ENCODE assay signal across 12 mouse cellular contexts in the genomic region with DNA sequence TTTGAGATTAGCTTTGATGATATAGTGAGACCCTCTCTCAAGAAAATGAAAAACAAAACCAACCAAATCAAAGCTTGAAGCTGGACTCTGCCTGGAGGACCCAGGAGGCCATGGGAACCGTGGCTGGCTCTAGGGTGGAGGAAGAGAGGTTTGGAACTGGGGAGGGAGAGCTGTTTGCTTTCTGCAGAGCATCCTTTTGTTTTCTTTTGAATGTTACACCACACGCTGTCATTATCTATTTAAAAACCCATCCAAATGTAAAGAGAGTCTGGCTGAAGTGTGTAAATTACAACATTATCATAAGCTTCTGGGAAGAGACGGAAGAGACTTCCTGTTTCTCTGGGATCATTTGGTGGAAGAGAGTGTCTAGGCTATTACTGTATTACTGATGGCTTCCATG. TPM values are rescaled to one million over a fixed set of nuclear protein-coding genes. Genes with fewer than 3 reads are reported as not detected.
DNase-seq lines count a peak whose midpoint lies in the region; ATAC-seq and TF ChIP-seq lines count a peak whose summit lies in the region.
"Had no signal": no experiment of that assay in that cellular context is flagged by ENCODE, and none has a peak within 500 bp of the region (broad histone marks: within the 10 kb centered on the region; RNA-seq: fewer than 3 reads in every experiment).

No protein-coding gene starts in this region.

- TF ChIP-seq EP300 in liver, postnatal 0 days (IDR thresholded peaks at IDR 0.05; ENCODE audit: low read depth): no peak

- ATAC-seq in heart, embryonic 13.5 days (ENCODE audit: extremely low read depth, insufficient number of reproducible peaks, low FRiP score, low TSS enrichment): no peak
- no peak for ATAC-seq in embryonic facial prominence, embryonic 13.5 days (ENCODE audit: insufficient number of reproducible peaks, insufficient read depth, low FRiP score, low TSS enrichment, low read depth)
- ATAC-seq in liver, postnatal 0 days: no peak

- no peak overlapping the region for H3K4me2 ChIP-seq in heart, embryonic 13.5 days
- H3K4me2 ChIP-seq in embryonic facial prominence, embryonic 13.5 days: no peak overlapping the region
- no peak overlapping the region for H3K4me2 ChIP-seq in liver, postnatal 0 days (ENCODE audit: low read depth, low read length)
- H3K4me2 ChIP-seq: hindbrain, embryonic 14.5 days had no signal

- TF ChIP-seq POLR2A in liver, adult 2 months (IDR thresholded peaks at IDR 0.05; ENCODE audit: extremely low read depth, insufficient read depth, low read length): no peak

- no peak for TF ChIP-seq CTCF in liver, adult 2 months (IDR thresholded peaks at IDR 0.05; ENCODE audit: low read depth, low read length)
- TF ChIP-seq CTCF in liver, postnatal 0 days (IDR thresholded peaks at IDR 0.05; ENCODE audit: low read depth): no peak

- no peaks in the 10 kb centered on the region for H3K9me3 ChIP-seq in heart, embryonic 13.5 days
- H3K9me3 ChIP-seq in embryonic facial prominence, embryonic 13.5 days: no peaks in the 10 kb centered on the region
- H3K9me3 ChIP-seq in liver, postnatal 0 days (ENCODE audit: low read length): no peaks in the 10 kb centered on the region
- H3K9me3 ChIP-seq: megakaryocyte, embryonic 14.5 days had no signal

- intact Hi-C loops in heart, postnatal 14 days (cut with DNase I): loop anchor here (5.0 kb wide), 1 partner anchor 40 kb away; no protein-coding TSS in a partner anchor

- no peaks in the 10 kb centered on the region for H3K36me3 ChIP-seq in heart, embryonic 13.5 days
- no peaks in the 10 kb centered on the region for H3K36me3 ChIP-seq in liver, adult 2 months (ENCODE audit: control insufficient read depth, insufficient read depth, low read length)
- H3K36me3 ChIP-seq in embryonic facial prominence, embryonic 13.5 days: no peaks in the 10 kb centered on the region; the same call in 1 of the 2 replicates
- H3K36me3 ChIP-seq in liver, postnatal 0 days (replicated peaks; ENCODE audit: insufficient read depth, low read length): 0 out of 2 replicates have a peak, but pooled peaks cover 2% of the 10 kb centered on the region

- 57% methylated on average over 3 of the region's 3 CpGs for WGBS in heart, embryonic 13.5 days
- WGBS in liver, adult 2 months: 38% methylated on average over 3 of the region's 3 CpGs
- WGBS in embryonic facial prominence, embryonic 13.5 days: 65% methylated on average over 3 of the region's 3 CpGs
- 53% methylated on average over 3 of the region's 3 CpGs for WGBS in liver, postnatal 0 days (ENCODE audit: insufficient replicate concordance)

- H3K4me3 ChIP-seq in heart, embryonic 13.5 days: no peak overlapping the region
- H3K4me3 ChIP-seq in liver, adult 2 months (ENCODE audit: insufficient read depth, low read depth, low read length): no peak overlapping the region
- H3K4me3 ChIP-seq in embryonic facial prominence, embryonic 13.5 days: no peak overlapping the region
- no peak overlapping the region for H3K4me3 ChIP-seq in liver, postnatal 0 days (ENCODE audit: low read depth, low read length)

- no peak for DNase-seq in heart, postnatal 14 days
- no peak for DNase-seq in liver, adult 2 months (ENCODE audit: extremely low read depth, low read depth, low spot score)
- DNase-seq in liver: no peak
- DNase-seq in liver, postnatal 0 days: no peak
- DNase-seq in urinary bladder, postnatal 10 days (ENCODE audit: low spot score): no peak
- no peak for DNase-seq in frontal cortex, postnatal 25 days (ENCODE audit: low spot score in 2 of 2)
- DNase-seq: cerebellum, adult 18-20 months; thymus, postnatal 25 days had no signal

- peaks cover 19% of the 10 kb centered on the region; the same call in 1 of the 2 replicates for H3K79me2 ChIP-seq in liver, adult 2 months (ENCODE audit: control insufficient read depth, insufficient read depth, low read length)

- H3K9ac ChIP-seq in heart, embryonic 13.5 days: no peak overlapping the region
- no peak overlapping the region for H3K9ac ChIP-seq in liver, adult 2 months (ENCODE audit: low read depth, low read length)
- H3K9ac ChIP-seq in embryonic facial prominence, embryonic 13.5 days: no peak overlapping the region
- H3K9ac ChIP-seq in liver, postnatal 0 days (replicated peaks): no peak overlapping the region
- H3K9ac ChIP-seq: hindbrain, embryonic 14.5 days had no signal

- no peaks in the 10 kb centered on the region for H3K27me3 ChIP-seq in heart, embryonic 13.5 days (replicated peaks)
- H3K27me3 ChIP-seq in liver, adult 2 months (ENCODE audit: control insufficient read depth, insufficient read depth, low read length): no peaks in the 10 kb centered on the region
- no peaks in the 10 kb centered on the region for H3K27me3 ChIP-seq in embryonic facial prominence, embryonic 13.5 days
- H3K27me3 ChIP-seq in liver, postnatal 0 days (ENCODE audit: insufficient read depth, low read length): no peaks in the 10 kb centered on the region
- H3K27me3 ChIP-seq: megakaryocyte, embryonic 14.5 days had no signal

- peaks cover 98% of the 10 kb centered on the region for H3K4me1 ChIP-seq in heart, embryonic 13.5 days
- H3K4me1 ChIP-seq in liver, adult 2 months (ENCODE audit: control insufficient read depth, insufficient read depth, low read length): peaks cover 36% of the 10 kb centered on the region
- peaks cover 62% of the 10 kb centered on the region for H3K4me1 ChIP-seq in embryonic facial prominence, embryonic 13.5 days
- peaks cover 59% of the 10 kb centered on the region for H3K4me1 ChIP-seq in liver, postnatal 0 days (ENCODE audit: insufficient read depth)

- peak overlapping the region; percentile 92 for H3K27ac ChIP-seq in heart, embryonic 13.5 days (replicated peaks)
- H3K27ac ChIP-seq in liver, adult 2 months (replicated peaks; ENCODE audit: insufficient read depth, low read depth, low read length): peak overlapping the region; percentile 99
- peak overlapping the region; percentile 1; the same call in 1 of the 2 replicates for H3K27ac ChIP-seq in embryonic facial prominence, embryonic 13.5 days
- H3K27ac ChIP-seq in liver, postnatal 0 days (ENCODE audit: low read depth): peak overlapping the region; percentile 81
- H3K27ac ChIP-seq: hindbrain, embryonic 14.5 days had no signal

RNA-seq across cellular contexts. Expression of gene Actn1, which starts 43.1 kb away (rescaled TPM):
- 39.5 and 40.4 TPM in 2 replicates for polyA plus RNA-seq in heart, embryonic 13.5 days (2015; fragmentation: Nextera tagmentation; extraction: Ambion mirVana)
- 10 to 100 TPM; 49.7 to 51.0 TPM for total RNA-seq in heart, postnatal 14 days (2021)
- 15.4 and 21.9 TPM in 2 replicates for total RNA-seq in liver, adult 2 months (2014; rRNA removed)
- 11.0 and 17.6 TPM in 2 replicates for polyA plus RNA-seq in liver, adult 2 months (2012; rRNA removed)
- polyA plus RNA-seq in embryonic facial prominence, embryonic 13.5 days (2015; fragmentation: Nextera tagmentation; extraction: Ambion mirVana): 37.5 and 39.4 TPM in 2 replicates
- 7.7 and 8.4 TPM in 2 replicates for polyA plus RNA-seq in liver, postnatal 0 days (2015; fragmentation: Nextera tagmentation; extraction: Ambion mirVana)

Comparison
In these comparisons a context has a peak if more than half of its experiments do, and no peak if none do; other contexts are left out.
1. H3K27ac ChIP-seq: peak in every context shown above with its lines; median percentile 99 in liver, adult 2 months; 92 in heart, embryonic 13.5 days; 81 in liver, postnatal 0 days; 1 in embryonic facial prominence, embryonic 13.5 days.